27 mouse cellular contexts compared by ENCODE assay signal in genomic region chr8:126529409-126529808, GRCm38 (mm10). TPM values are rescaled to one million over a fixed set of nuclear protein-coding genes. Genes with fewer than 3 reads are reported as not detected.
DNase-seq lines count a peak whose midpoint lies in the region; ATAC-seq and TF ChIP-seq lines count a peak whose summit lies in the region.
"Had no signal": no experiment of that assay in that cellular context is flagged by ENCODE, and none has a peak within 500 bp of the region (broad histone marks: within the 10 kb centered on the region; RNA-seq: fewer than 3 reads in every experiment).

No protein-coding gene starts in this region.

- TF ChIP-seq EP300 in CH12.LX (IDR thresholded peaks at IDR 0.05; ENCODE audit: low read length), result peak; percentile 66

- H3K4me3 ChIP-seq in forebrain, embryonic 10.5 days, result no peak overlapping the region
- no peak overlapping the region for H3K4me3 ChIP-seq in forebrain, embryonic 12.5 days (replicated peaks)
- H3K4me3 ChIP-seq in heart, embryonic 16.5 days (ENCODE audit: low read length), result no peak overlapping the region
- H3K4me3 ChIP-seq in midbrain, embryonic 10.5 days, result no peak overlapping the region
- no peak overlapping the region for H3K4me3 ChIP-seq in midbrain, embryonic 14.5 days (replicated peaks; ENCODE audit: low read depth, low read length)
- no peak overlapping the region for H3K4me3 ChIP-seq in CH12.LX (replicated peaks in 1 of 3; ENCODE audit: low read depth in 2 of 3, low read length in 2 of 3, poor library complexity in 1 of 3)
- H3K4me3 ChIP-seq: embryonic facial prominence, embryonic 10.5 days; embryonic facial prominence, embryonic 13.5 days; erythroblast, embryonic 14.5 days; hindbrain, embryonic 10.5 days; hindbrain, embryonic 13.5 days; intestine, embryonic 15.5 days had no signal

- H3K27me3 ChIP-seq in forebrain, embryonic 10.5 days (ENCODE audit: poor library complexity, severe bottlenecking), result peaks cover 5% of the 10 kb centered on the region
- H3K27me3 ChIP-seq in forebrain, embryonic 12.5 days, result peaks cover 3% of the 10 kb centered on the region; the same call in 1 of the 2 replicates
- no peaks in the 10 kb centered on the region for H3K27me3 ChIP-seq in heart, embryonic 16.5 days (ENCODE audit: control insufficient read depth, insufficient read depth, low read length)
- H3K27me3 ChIP-seq in midbrain, embryonic 10.5 days (ENCODE audit: low read depth, poor library complexity, severe bottlenecking), result no peaks in the 10 kb centered on the region
- no peaks in the 10 kb centered on the region for H3K27me3 ChIP-seq in midbrain, embryonic 14.5 days (ENCODE audit: control insufficient read depth, insufficient read depth, low read length)
- H3K27me3 ChIP-seq in CH12.LX (replicated peaks), result no peaks in the 10 kb centered on the region
- H3K27me3 ChIP-seq: embryonic facial prominence, embryonic 13.5 days; intestine, embryonic 15.5 days had no signal

- H3K27ac ChIP-seq in forebrain, embryonic 10.5 days, result peak overlapping the region; percentile 7; the same call in 1 of the 2 replicates
- H3K27ac ChIP-seq in forebrain, embryonic 12.5 days, result no peak overlapping the region
- H3K27ac ChIP-seq in heart, embryonic 16.5 days (ENCODE audit: low read length), result peak overlapping the region; percentile 94; the same call in 1 of the 2 replicates
- 0 out of 2 replicates have a peak overlapping the region, but pooled peaks have one; percentile 33 for H3K27ac ChIP-seq in midbrain, embryonic 10.5 days (replicated peaks)
- no peak overlapping the region for H3K27ac ChIP-seq in midbrain, embryonic 14.5 days (replicated peaks; ENCODE audit: low read depth, low read length)
- H3K27ac ChIP-seq in CH12.LX (ENCODE audit: insufficient read depth, low read depth), result no peak overlapping the region
- H3K27ac ChIP-seq: embryonic facial prominence, embryonic 10.5 days; embryonic facial prominence, embryonic 13.5 days; hindbrain, embryonic 10.5 days; hindbrain, embryonic 13.5 days; intestine, embryonic 15.5 days had no signal

- peaks cover 42% of the 10 kb centered on the region for H3K4me1 ChIP-seq in forebrain, embryonic 10.5 days
- H3K4me1 ChIP-seq in forebrain, embryonic 12.5 days, result peaks cover 14% of the 10 kb centered on the region
- H3K4me1 ChIP-seq in heart, embryonic 16.5 days (ENCODE audit: control insufficient read depth, insufficient read depth, low read length), result peaks cover 64% of the 10 kb centered on the region
- H3K4me1 ChIP-seq in midbrain, embryonic 10.5 days, result peaks cover 24% of the 10 kb centered on the region
- no peaks in the 10 kb centered on the region; the same call in 1 of the 2 replicates for H3K4me1 ChIP-seq in midbrain, embryonic 14.5 days (ENCODE audit: control insufficient read depth, insufficient read depth, low read length)
- H3K4me1 ChIP-seq in CH12.LX (ENCODE audit: control insufficient read depth in 1 of 2, insufficient read depth in 2 of 2), result peaks cover 18 to 37% of the 10 kb centered on the region in 2 experiments

- TF ChIP-seq RAD21 in CH12.LX (IDR thresholded peaks at IDR 0.05; ENCODE audit: low read depth, low read length), result no peak

- dilution Hi-C loops in CH12.LX (cut with MboI; ENCODE audit: extremely low pct_ligation_motif_present, extremely low pct_unique_long_range_greater_than_20kb, low sequenced_read_pairs), result no loop called here

- in situ Hi-C loops in CH12.LX (cut with MboI; ENCODE audit: low pct_ligation_motif_present, low pct_unique_long_range_greater_than_20kb, low sequenced_read_pairs), result no loop called here

- no peak for ATAC-seq in forebrain, embryonic 12.5 days (ENCODE audit: low FRiP score)
- ATAC-seq in heart, embryonic 16.5 days (replicated peaks; ENCODE audit: extremely low read depth, insufficient read depth, low FRiP score), result no peak
- ATAC-seq in midbrain, embryonic 14.5 days (ENCODE audit: low FRiP score, low TSS enrichment), result no peak
- ATAC-seq: activated CD4-positive, CD25-positive, alpha-beta regulatory T cell, adult 4 months; CD4-positive, CD25-positive, alpha-beta regulatory T cell, adult 4 months; forebrain, embryonic 14.5 days; forebrain, postnatal 0 days; hindbrain, embryonic 16.5 days; intestine, embryonic 15.5 days had no signal

- DNase-seq in forebrain, embryonic 10.5 days (ENCODE audit: extremely low spot score, low spot score), result no peak
- DNase-seq in heart, postnatal 4 days, result no peak
- no peak for DNase-seq in midbrain, embryonic 10.5 days (ENCODE audit: low spot score)
- no peak for DNase-seq in midbrain, embryonic 14.5 days
- DNase-seq in CH12.LX (ENCODE audit: extremely low read depth), result peak; percentile 83
- no peak for DNase-seq in urinary bladder, postnatal 10 days (ENCODE audit: low spot score)
- DNase-seq: adrenal gland, adult 8-10 months; adrenal gland, postnatal 36 days; cerebellum, postnatal 36 days; embryo, embryonic 11 days; forebrain, postnatal 0 days; gastrocnemius, postnatal 25 days; heart, postnatal 10 days; kidney, adult 11 months had no signal

- no peaks in the 10 kb centered on the region for H3K79me2 ChIP-seq in CH12.LX (replicated peaks; ENCODE audit: control insufficient read depth, extremely low read depth, insufficient read depth, poor library complexity, severe bottlenecking)

- no peaks in the 10 kb centered on the region for H3K9me3 ChIP-seq in forebrain, embryonic 10.5 days
- no peaks in the 10 kb centered on the region for H3K9me3 ChIP-seq in forebrain, embryonic 12.5 days
- no peaks in the 10 kb centered on the region for H3K9me3 ChIP-seq in heart, embryonic 16.5 days (replicated peaks; ENCODE audit: control insufficient read depth, low read length)
- no peaks in the 10 kb centered on the region for H3K9me3 ChIP-seq in midbrain, embryonic 10.5 days (replicated peaks)
- no peaks in the 10 kb centered on the region for H3K9me3 ChIP-seq in midbrain, embryonic 14.5 days (ENCODE audit: control insufficient read depth, low read length)
- peaks cover 2% of the 10 kb centered on the region for H3K9me3 ChIP-seq in CH12.LX (replicated peaks; ENCODE audit: low read length)
- H3K9me3 ChIP-seq: embryonic facial prominence, embryonic 10.5 days; embryonic facial prominence, embryonic 13.5 days; hindbrain, embryonic 10.5 days; hindbrain, embryonic 13.5 days; intestine, embryonic 15.5 days had no signal

- no peak for TF ChIP-seq CTCF in CH12.LX (conservative IDR thresholded peaks at IDR 0.05 in 1 of 2, IDR thresholded peaks at IDR 0.05 in 1 of 2; ENCODE audit: low read depth in 2 of 2, low read length in 2 of 2)

- no peak overlapping the region for H3K4me2 ChIP-seq in forebrain, embryonic 12.5 days
- H3K4me2 ChIP-seq in heart, embryonic 16.5 days (ENCODE audit: low read depth, low read length), result no peak overlapping the region
- H3K4me2 ChIP-seq in midbrain, embryonic 14.5 days (ENCODE audit: low read length), result no peak overlapping the region
- H3K4me2 ChIP-seq in CH12.LX (ENCODE audit: insufficient read depth, low read depth, poor library complexity, severe bottlenecking), result peak overlapping the region; percentile 75
- H3K4me2 ChIP-seq: embryonic facial prominence, embryonic 13.5 days; heart, embryonic 11.5 days; hindbrain, embryonic 13.5 days; intestine, embryonic 15.5 days had no signal

- no peak for TF ChIP-seq POLR2A in CH12.LX (IDR thresholded peaks at IDR 0.05; ENCODE audit: low read depth, low read length)

- WGBS in forebrain, embryonic 10.5 days, result 57% methylated on average over 3 of the region's 3 CpGs
- WGBS in forebrain, embryonic 12.5 days, result 43% methylated on average over 3 of the region's 3 CpGs
- 68% methylated on average over 3 of the region's 3 CpGs for WGBS in heart, embryonic 16.5 days
- 62% methylated on average over 3 of the region's 3 CpGs for WGBS in midbrain, embryonic 10.5 days
- 62% methylated on average over 3 of the region's 3 CpGs for WGBS in midbrain, embryonic 14.5 days

- no peaks in the 10 kb centered on the region for H3K36me3 ChIP-seq in forebrain, embryonic 10.5 days (replicated peaks)
- no peaks in the 10 kb centered on the region for H3K36me3 ChIP-seq in forebrain, embryonic 12.5 days (replicated peaks)
- no peaks in the 10 kb centered on the region for H3K36me3 ChIP-seq in heart, embryonic 16.5 days (ENCODE audit: control insufficient read depth, insufficient read depth)
- no peaks in the 10 kb centered on the region for H3K36me3 ChIP-seq in midbrain, embryonic 10.5 days
- no peaks in the 10 kb centered on the region for H3K36me3 ChIP-seq in midbrain, embryonic 14.5 days (ENCODE audit: control insufficient read depth, insufficient read depth, low read length)
- H3K36me3 ChIP-seq in CH12.LX (replicated peaks in 1 of 2; ENCODE audit: control insufficient read depth in 1 of 2, insufficient read depth in 1 of 2, low read length in 1 of 2), result no peaks in the 10 kb centered on the region
- H3K36me3 ChIP-seq: embryonic facial prominence, embryonic 10.5 days; embryonic facial prominence, embryonic 13.5 days; hindbrain, embryonic 10.5 days; hindbrain, embryonic 13.5 days; intestine, embryonic 15.5 days had no signal

- no peak overlapping the region for H3K9ac ChIP-seq in forebrain, embryonic 12.5 days
- H3K9ac ChIP-seq in heart, embryonic 16.5 days (ENCODE audit: low read length), result no peak overlapping the region
- H3K9ac ChIP-seq in midbrain, embryonic 14.5 days (replicated peaks; ENCODE audit: low read length), result no peak overlapping the region
- no peak overlapping the region; the same call in 1 of the 2 replicates for H3K9ac ChIP-seq in CH12.LX (ENCODE audit: insufficient read depth, low read depth)
- H3K9ac ChIP-seq: embryonic facial prominence, embryonic 13.5 days; forebrain, postnatal 0 days; hindbrain, embryonic 13.5 days; intestine, embryonic 15.5 days had no signal

TF ChIP-seq in CH12.LX, 34 proteins besides CTCF, POLR2A, EP300 and RAD21 (continues in another document):
- TF ChIP-seq GABPA (IDR thresholded peaks at IDR 0.05; ENCODE audit: insufficient replicate concordance, low read depth, low read length) (no peak), CHD1 (IDR thresholded peaks at IDR 0.05; ENCODE audit: low read depth, low read length) (no peak), TCF12 (IDR thresholded peaks at IDR 0.05; ENCODE audit: low read depth, low read length) (peak; percentile 60; the same call in 1 of the 2 replicates), MAFK (IDR thresholded peaks at IDR 0.05; ENCODE audit: insufficient replicate concordance, low read length) (0 out of 2 replicates have a peak, but pooled peaks have one; percentile 24), ETS1 (conservative IDR thresholded peaks at IDR 0.05; ENCODE audit: low read depth, low read length) (peak; percentile 92)

RNA-seq across cellular contexts. Expression of gene Tarbp1, which starts 54.5 kb away (rescaled TPM):
- 1.9 and 2.3 TPM in 2 replicates for polyA plus RNA-seq in forebrain, embryonic 10.5 days (2016; fragmentation: Nextera tagmentation; extraction: Ambion mirVana)
- 2.4 and 2.6 TPM in 2 replicates for polyA plus RNA-seq in forebrain, embryonic 12.5 days (2016; fragmentation: Nextera tagmentation; extraction: Ambion mirVana)
- 1.6 and 1.7 TPM in 2 replicates for polyA plus RNA-seq in heart, embryonic 16.5 days (2015; fragmentation: Nextera tagmentation; extraction: Ambion mirVana)
- 1 to 10 TPM; 5.0 to 5.9 TPM for total RNA-seq in heart, postnatal 4 days (2021)
- 1.4 and 2.0 TPM in 2 replicates for polyA plus RNA-seq in midbrain, embryonic 10.5 days (2016; fragmentation: Nextera tagmentation; extraction: Ambion mirVana)
- polyA plus RNA-seq in midbrain, embryonic 14.5 days (2014; fragmentation: Nextera tagmentation; extraction: Ambion mirVana), result 2.2 and 2.5 TPM in 2 replicates
- total RNA-seq in CH12.LX (2012; rRNA removed) (10.4 and 11.5 TPM in 2 replicates), CH12.LX (2014; rRNA removed) (10.2 and 10.3 TPM in 2 replicates)
- 9.7 and 10.7 TPM in 2 replicates for polyA plus RNA-seq in CH12.LX (2012; ENCODE audit: insufficient read length, low read depth)

Comparison
In these comparisons a context has a peak if more than half of its experiments do, and no peak if none do; other contexts are left out.
1. H3K27ac ChIP-seq: peak in forebrain, embryonic 10.5 days (single experiment), heart, embryonic 16.5 days (single experiment) and midbrain, embryonic 10.5 days (single experiment); none in forebrain, embryonic 12.5 days (single experiment), midbrain, embryonic 14.5 days (single experiment) and CH12.LX (single experiment).